Mouse (Mus musculus) gastrocnemius, postnatal 10 days (tissue): ENCODE data around the gene Cdiptos. TPM values are rescaled to one million over a fixed set of nuclear protein-coding genes. Genes with fewer than 3 reads are reported as not detected.
A peak's percentile ranks its signal among the peaks of the same experiment; 100 is the strongest.

Source experiments
- DNase-seq: peaks from one replicate; pipeline ENCODE4 v3.0.0; 2021; ENCODE audit warnings: mixed read lengths
- total RNA-seq, 2 experiments: library from RNA; stranded (reverse); gene quantifications; 2 replicates each; pipeline ENCODE4 v1.2.3; 2021

Cdiptos gene
- total RNA-seq, 2 experiments from 2014 or later = 0.42 to 0.45 TPM

- DNase-seq = no peak
These were observed 405 bp downstream of the Cdiptos start for GRCm38 (mm10) chr7:126975493-126975892.

GRCm38 (mm10) chr7:126967361-126967760 lies 8.5 kb downstream of the Cdiptos start:
- DNase-seq = no peak

GRCm38 (mm10) chr7:126965568-126965967 lies 10.3 kb downstream of the Cdiptos start:
- DNase-seq = no peak

- no peak for DNase-seq
These were observed 12.2 kb downstream of the Cdiptos start for GRCm38 (mm10) chr7:126963548-126964286.

GRCm38 (mm10) chr7:126961965-126962364 lies 13.9 kb downstream of the Cdiptos start:
- DNase-seq = no peak

GRCm38 (mm10) chr7:126961095-126961494 lies 14.8 kb downstream of the Cdiptos start:
- DNase-seq = no peak

- no peak for DNase-seq
These were observed 16.1 kb downstream of the Cdiptos start for GRCm38 (mm10) chr7:126959780-126960179.

GRCm38 (mm10) chr7:126955125-126955524 lies 20.8 kb downstream of the Cdiptos start:
- no peak for DNase-seq

- no peak for DNase-seq
These were observed 23.3 kb downstream of the Cdiptos start for GRCm38 (mm10) chr7:126952646-126953045.

GRCm38 (mm10) chr7:126951741-126952140 lies 24.2 kb downstream of the Cdiptos start:
- DNase-seq = no peak

GRCm38 (mm10) chr7:126950647-126951615 lies 25.0 kb downstream of the Cdiptos start:
- no peak for DNase-seq

GRCm38 (mm10) chr7:126949793-126950646 lies 25.9 kb downstream of the Cdiptos start, which contains the start of gene Sez6l2:
Gene Sez6l2 (plus strand): TSS chr7:126950563.
- DNase-seq = peak; percentile 97

- DNase-seq = no peak
These were observed 26.5 kb downstream of the Cdiptos start, which contains the start of gene Asphd1 for GRCm38 (mm10) chr7:126949403-126949792. Gene Asphd1 (minus strand): TSS chr7:126949582.

- no peak for DNase-seq
These were observed 27.3 kb downstream of the Cdiptos start for GRCm38 (mm10) chr7:126948626-126949025.

GRCm38 (mm10) chr7:126946530-126946929 lies 29.4 kb downstream of the Cdiptos start:
- no peak for DNase-seq

- DNase-seq = no peak
These were observed 34.1 kb downstream of the Cdiptos start for GRCm38 (mm10) chr7:126941801-126942200.

GRCm38 (mm10) chr7:126941171-126941570 lies 34.7 kb downstream of the Cdiptos start:
- no peak for DNase-seq

- DNase-seq = no peak
These were observed 43.2 kb downstream of the Cdiptos start for GRCm38 (mm10) chr7:126932652-126933051.

- DNase-seq = no peak
These were observed 46.9 kb downstream of the Cdiptos start for GRCm38 (mm10) chr7:126929046-126929445.

- peak; percentile 95 for DNase-seq
These were observed 47.4 kb downstream of the Cdiptos start, which contains the start of gene Kctd13 for GRCm38 (mm10) chr7:126928384-126929037. Gene Kctd13 (plus strand): TSS chr7:126928879.

- DNase-seq = no peak
These were observed 49.6 kb downstream of the Cdiptos start for GRCm38 (mm10) chr7:126926299-126926698.
